Mouse (Mus musculus) right cerebral cortex, postnatal 4 days (tissue): ENCODE measurements at regions not wholly inside any gene's neighbourhood (a gene's known extent, or its start where the extent isn't known, plus 50 kb on each side); places are given as distances from the start of the nearest gene placed in this dataset.
"Not testable (repeated sequence)": the region's sequence is repeated elsewhere in the genome, so short reads cannot be mapped to it uniquely, and the experiment has no call there.

Experiments used
- DNase-seq: peaks from one replicate; pipeline ENCODE4 v3.0.0-alpha.2; 2022

GRCm38 (mm10) chr2:147307488-147308386 is 54.0 kb upstream of the Pax1 start:
- DNase-seq, result peak; percentile 85

GRCm38 (mm10) chr2:147306728-147307127 is 55.0 kb upstream of the Pax1 start:
- DNase-seq, result no peak

GRCm38 (mm10) chr2:147305262-147305661 is 56.5 kb upstream of the Pax1 start:
- peak; percentile 7 for DNase-seq

GRCm38 (mm10) chr2:147300503-147300902 is 61.2 kb upstream of the Pax1 start:
- DNase-seq, result no peak

- DNase-seq, result no peak
Observed at GRCm38 (mm10) chr2:147299359-147299758, 62.4 kb upstream of the Pax1 start.

GRCm38 (mm10) chr2:147298499-147298896 is 63.2 kb upstream of the Pax1 start:
- peak; percentile 86 for DNase-seq

GRCm38 (mm10) chr2:147297876-147298498 is 63.7 kb upstream of the Pax1 start:
- DNase-seq, result no peak

GRCm38 (mm10) chr2:147294926-147295325 is 66.8 kb upstream of the Pax1 start:
- not testable (repeated sequence) for DNase-seq

GRCm38 (mm10) chr2:147293294-147293688 is 68.4 kb upstream of the Pax1 start:
- no peak for DNase-seq

- no peak for DNase-seq
Observed at GRCm38 (mm10) chr2:147292387-147293293, 69.1 kb upstream of the Pax1 start.

- DNase-seq, result no peak
Observed at GRCm38 (mm10) chr2:147283390-147283789, 78.3 kb upstream of the Pax1 start.

- no peak for DNase-seq
Observed at GRCm38 (mm10) chr2:147277636-147278035, 83.6 kb upstream of the Nkx2-2 start.

GRCm38 (mm10) chr2:147269171-147269570 is 75.1 kb upstream of the Nkx2-2 start:
- DNase-seq, result no peak

GRCm38 (mm10) chr2:147267901-147268300 is 73.9 kb upstream of the Nkx2-2 start:
- DNase-seq, result no peak

GRCm38 (mm10) chr2:147267257-147267656 is 73.2 kb upstream of the Nkx2-2 start:
- no peak for DNase-seq

GRCm38 (mm10) chr2:147256696-147257095 is 62.7 kb upstream of the Nkx2-2 start:
- peak; percentile 70 for DNase-seq

- DNase-seq, result no peak
Observed at GRCm38 (mm10) chr2:147254944-147255343, 60.9 kb upstream of the Nkx2-2 start.

- peak; percentile 19 for DNase-seq
Observed at GRCm38 (mm10) chr2:147254137-147254536, 60.1 kb upstream of the Nkx2-2 start.

- DNase-seq, result no peak
Observed at GRCm38 (mm10) chr2:147247981-147248514, 54.0 kb upstream of the Nkx2-2 start.

- no peak for DNase-seq
Observed at GRCm38 (mm10) chr2:147247238-147247637, 53.2 kb upstream of the Nkx2-2 start.

GRCm38 (mm10) chr2:147244406-147244805 is 50.4 kb upstream of the Nkx2-2 start:
- no peak for DNase-seq
